Mouse (Mus musculus) embryo, embryonic 9.5 days (tissue): Measurements from ENCODE around the gene Rassf5.

Experiments used
- DNase-seq: peaks from one replicate; pipeline ENCODE4 v3.0.0-alpha.2; 2017; ENCODE audit errors: extremely low spot score

Rassf5 gene

DNA sequence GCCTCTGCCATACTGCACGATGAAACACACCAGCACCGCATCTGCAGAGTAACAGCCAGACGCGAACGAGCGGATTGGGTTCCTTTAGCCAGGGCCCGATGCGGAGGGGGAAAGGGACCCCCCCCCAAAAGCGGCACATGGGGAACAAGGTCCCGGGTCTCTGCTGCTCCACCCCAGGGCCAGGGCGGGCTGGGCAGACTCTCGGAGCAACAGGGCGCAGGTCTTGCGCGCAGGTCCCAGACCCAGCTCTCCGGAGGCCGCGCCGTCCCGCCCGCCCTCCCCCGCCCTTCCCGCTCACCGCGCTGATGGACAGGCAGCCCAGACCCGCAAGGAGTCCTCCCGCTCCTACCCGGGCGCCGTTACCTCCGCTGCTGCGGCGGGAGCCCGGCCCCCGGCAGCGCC, 107.3 kb downstream of the Rassf5 start:
- no peak for DNase-seq

DNA sequence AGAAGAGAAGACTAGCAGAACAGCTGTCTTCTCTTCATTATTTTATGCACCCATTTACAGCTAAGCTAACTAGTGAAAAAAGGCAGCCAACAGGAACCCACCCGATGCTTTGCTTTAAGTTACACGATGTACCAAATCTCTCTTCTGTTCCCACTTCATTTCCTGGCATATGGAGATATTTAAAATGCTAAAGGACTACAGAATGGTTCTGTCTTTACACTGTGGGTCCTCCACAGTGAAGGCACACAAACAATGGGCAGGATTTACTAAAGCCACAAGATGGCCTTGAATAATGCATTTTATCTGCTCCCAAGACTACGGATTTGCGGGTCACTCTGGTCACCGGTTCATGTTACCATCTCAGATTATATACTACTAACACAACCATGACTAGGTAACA, 107.9 kb downstream of the Rassf5 start:
- DNase-seq = no peak

DNA sequence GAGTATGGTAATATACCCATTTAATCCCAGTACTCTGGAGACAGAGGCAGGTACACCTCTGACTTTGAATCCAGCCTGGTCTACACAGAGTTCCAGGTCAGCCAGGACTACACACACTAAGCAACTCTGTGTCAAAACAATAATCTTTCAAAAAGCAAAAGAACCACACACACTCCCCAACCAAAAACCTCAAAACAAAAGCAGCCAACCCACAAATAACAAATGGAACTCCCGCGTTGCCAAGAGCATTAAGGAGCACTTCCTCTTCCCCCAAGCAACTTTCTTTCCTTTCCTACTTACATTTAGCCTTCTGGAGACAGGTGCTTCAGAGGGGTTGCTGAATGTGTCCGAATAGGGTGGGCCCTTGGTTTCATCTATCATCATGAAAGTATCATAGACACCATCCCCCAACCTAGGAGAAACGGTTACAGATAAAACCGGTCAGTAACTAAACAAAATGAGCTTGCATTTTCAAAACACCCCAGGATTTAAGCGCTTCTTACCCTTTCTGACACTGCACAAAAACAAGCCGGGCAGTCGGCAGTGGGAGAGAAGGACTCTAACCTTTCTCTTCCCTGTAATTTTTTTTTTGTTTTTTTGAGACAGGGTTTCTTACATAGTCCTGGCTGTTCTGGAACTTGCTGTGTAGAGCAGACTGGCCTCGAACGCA, 109.0 kb downstream of the Rassf5 start:
- DNase-seq = no peak

DNA sequence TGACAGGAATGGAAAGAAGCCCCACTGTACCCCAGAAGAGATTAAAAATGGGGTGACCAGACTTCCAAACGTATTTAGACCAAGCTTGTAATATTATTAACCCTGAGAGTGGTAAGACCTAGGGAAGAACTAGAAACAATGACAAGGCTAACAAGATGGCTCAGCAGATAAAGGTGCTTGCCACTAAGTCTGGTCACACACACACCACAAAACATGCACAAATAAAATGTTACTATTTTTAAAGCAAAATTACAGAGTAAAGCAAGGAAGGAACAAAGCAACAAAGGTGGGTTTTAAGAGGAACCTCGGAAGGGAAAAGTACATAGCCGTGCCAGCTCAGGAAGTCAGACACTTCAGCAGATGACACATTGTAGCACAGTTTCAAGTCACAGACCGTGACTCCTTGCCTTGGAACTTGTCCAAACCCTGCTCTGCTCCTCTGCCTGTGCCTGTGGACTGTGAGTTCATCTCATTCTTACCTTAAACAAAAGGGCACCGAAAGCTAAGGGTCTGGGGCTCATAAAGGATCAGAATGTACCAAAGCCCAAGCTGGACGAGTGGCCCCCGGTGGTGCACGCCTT, 110.0 kb downstream of the Rassf5 start:
- no peak for DNase-seq

DNA sequence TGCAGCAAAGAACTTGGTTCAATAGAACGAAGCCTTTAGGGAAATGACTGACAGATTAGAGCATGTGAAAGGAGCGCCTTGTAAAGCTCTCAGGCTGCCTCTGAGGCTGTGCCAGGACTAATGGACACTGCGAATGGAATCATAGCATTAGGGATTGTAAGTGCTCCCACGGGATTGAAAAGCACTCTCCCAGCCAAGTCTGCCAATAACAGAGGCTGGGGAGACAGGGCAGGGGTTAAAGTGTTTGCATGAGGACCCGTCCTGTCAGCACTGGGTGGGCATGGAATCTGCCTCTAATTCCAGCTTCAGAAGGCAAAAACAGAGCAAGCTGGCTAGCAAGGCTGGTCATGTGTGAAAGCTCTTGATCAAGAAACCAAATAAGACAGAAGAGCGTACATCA, 110.8 kb downstream of the Rassf5 start:
- no peak for DNase-seq
